Mouse (Mus musculus) intestine, embryonic 15.5 days (tissue): ENCODE measurements around the gene Bpi. TPM values are rescaled to one million over a fixed set of nuclear protein-coding genes. Genes with fewer than 3 reads are reported as not detected.

Source experiments
- ATAC-seq: fragments of 200-750 bp; cut with Nextera tagmentation; 2 replicates; pipeline ENCODE4 v1.8.0; 2017; ENCODE audit warnings: moderate TSS enrichment, moderate library complexity
- H3K27ac ChIP-seq: fragments of 300-500 bp; sonication (generic); 2 replicates; pipeline ENCODE4 v1.5.1; 2015; ENCODE audit warnings: mild to moderate bottlenecking, inconsistent platforms
- H3K27me3 ChIP-seq: fragments of 300-500 bp; sonication (generic); replicated peaks from 2 replicates; pipeline ENCODE4 v1.6.1; 2015; ENCODE audit warnings: inconsistent platforms
- H3K36me3 ChIP-seq: fragments of 300-500 bp; sonication (generic); 2 replicates; pipeline ENCODE4 v1.6.1; 2015; ENCODE audit warnings: inconsistent platforms
- H3K4me1 ChIP-seq: fragments of 300-500 bp; sonication (generic); replicated peaks from 2 replicates; pipeline ENCODE4 v1.6.1; 2015; ENCODE audit warnings: inconsistent platforms
- H3K4me2 ChIP-seq: fragments of 300-500 bp; sonication (generic); replicated peaks from 2 replicates; pipeline ENCODE4 v1.6.1; 2015; ENCODE audit warnings: mild to moderate bottlenecking, inconsistent platforms
- H3K4me3 ChIP-seq: fragments of 300-500 bp; sonication (generic); replicated peaks from 2 replicates; pipeline ENCODE4 v1.5.1; 2015; ENCODE audit warnings: inconsistent platforms
- H3K9ac ChIP-seq: fragments of 300-500 bp; sonication (generic); 2 replicates; pipeline ENCODE4 v1.6.1; 2015; ENCODE audit warnings: inconsistent platforms
- H3K9me3 ChIP-seq: fragments of 300-500 bp; sonication (generic); 2 replicates; pipeline ENCODE4 v1.6.1; 2016; ENCODE audit warnings: inconsistent platforms
- WGBS: fragments of 180-500 bp; shearing (Covaris S2); methylation state at CpG from one replicate; pipeline ENCODE4 v1.1.7; 2015; 5-methylcytosine and 5-hydroxymethylcytosine counted together
- polyA plus RNA-seq: library from polyadenylated mRNA; unstranded; fragments of >200 nt; fragmentation: Nextera tagmentation; extraction: Ambion mirVana; gene quantifications from 2 replicates; pipeline ENCODE4 v1.2.1, GENCODE M21; 2015

The Bpi gene
- polyA plus RNA-seq, 1 experiment from 2014 or later: not detected

GRCm38 (mm10) chr2:158306696-158307049, 48.8 kb downstream of the Bpi start:
- H3K27ac ChIP-seq: 0 out of 2 replicates have a peak overlapping the region, but pooled peaks have one; percentile 44
- H3K27me3 ChIP-seq: no peaks in the 10 kb centered on the region
- no peak overlapping the region for H3K4me3 ChIP-seq
- ATAC-seq: no peak
- no peaks in the 10 kb centered on the region for H3K9me3 ChIP-seq
- no peak overlapping the region for H3K9ac ChIP-seq
- H3K4me2 ChIP-seq: no peak overlapping the region; the same call in 1 of the 2 replicates
- no peaks in the 10 kb centered on the region for H3K36me3 ChIP-seq
- WGBS: 38% methylated on average over 6 of the region's 6 CpGs
- H3K4me1 ChIP-seq: peaks cover 10% of the 10 kb centered on the region

DNA sequence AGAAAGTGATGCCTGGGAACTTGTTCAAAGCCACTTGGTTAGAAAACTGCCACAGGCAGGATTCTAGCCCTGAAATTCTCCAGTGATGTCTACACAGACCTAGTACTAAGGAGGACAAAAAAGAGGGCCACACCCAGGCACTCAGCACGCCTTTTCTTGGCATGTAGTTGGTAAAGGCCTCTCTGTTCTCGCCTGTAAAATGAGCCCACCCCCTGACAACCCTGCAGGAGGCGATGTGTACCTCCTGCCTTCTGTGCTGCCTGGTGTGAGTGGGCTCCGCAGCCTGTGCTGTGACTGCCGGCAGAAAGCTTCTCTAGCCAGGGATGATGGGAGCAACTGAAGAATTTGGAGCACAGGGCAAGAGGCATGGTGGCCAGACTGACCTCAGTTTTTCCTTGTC, 50.4 kb downstream of the Bpi start:
- H3K36me3 ChIP-seq: no peaks in the 10 kb centered on the region
- ATAC-seq: no peak
- no peak overlapping the region for H3K4me2 ChIP-seq
- no peak overlapping the region for H3K9ac ChIP-seq
- no peaks in the 10 kb centered on the region for H3K9me3 ChIP-seq
- H3K4me3 ChIP-seq: no peak overlapping the region
- no peak overlapping the region for H3K27ac ChIP-seq
- H3K27me3 ChIP-seq: no peaks in the 10 kb centered on the region
- H3K4me1 ChIP-seq: peaks cover 10% of the 10 kb centered on the region
- 64% methylated on average over 5 of the region's 5 CpGs for WGBS

DNA sequence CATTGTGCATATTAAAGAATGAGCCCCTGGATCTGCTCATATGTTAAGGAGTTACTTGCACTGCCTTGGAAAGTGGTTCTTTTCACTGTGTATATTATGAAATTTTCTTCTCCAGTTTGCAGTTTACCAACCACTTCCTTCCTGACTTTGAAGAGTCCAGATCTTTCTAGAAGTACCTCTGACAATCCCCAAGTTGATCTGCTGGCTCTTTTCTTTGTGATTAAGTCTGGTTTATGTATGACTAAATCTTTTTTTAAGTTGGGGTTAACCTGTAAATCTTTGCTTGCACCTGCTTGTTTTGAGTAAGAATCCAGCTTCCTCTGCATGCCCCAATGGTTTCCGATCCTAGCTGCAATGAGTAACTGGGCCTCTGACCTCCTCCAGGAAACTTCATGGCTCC, 55.2 kb downstream of the Bpi start:
- WGBS: 72% methylated on average over 1 of the region's 1 CpGs
- Histone ChIP-seq H3K4me3 (no peak overlapping the region), H3K27me3 (no peaks in the 10 kb centered on the region), H3K9ac (no peak overlapping the region), H3K4me2 (no peak overlapping the region), H3K36me3 (no peaks in the 10 kb centered on the region), H3K27ac (no peak overlapping the region), H3K4me1 (no peaks in the 10 kb centered on the region), H3K9me3 (no peaks in the 10 kb centered on the region)
- ATAC-seq: no peak

- Histone ChIP-seq H3K4me1 (no peaks in the 10 kb centered on the region), H3K9ac (no peak overlapping the region), H3K27me3 (no peaks in the 10 kb centered on the region), H3K9me3 (no peaks in the 10 kb centered on the region), H3K27ac (no peak overlapping the region), H3K4me2 (no peak overlapping the region), H3K4me3 (no peak overlapping the region), H3K36me3 (no peaks in the 10 kb centered on the region)
- WGBS: 66% methylated on average over 8 of the region's 8 CpGs
- ATAC-seq: no peak
These were observed 58.5 kb downstream of the Bpi start for GRCm38 (mm10) chr2:158316371-158316770.

DNA sequence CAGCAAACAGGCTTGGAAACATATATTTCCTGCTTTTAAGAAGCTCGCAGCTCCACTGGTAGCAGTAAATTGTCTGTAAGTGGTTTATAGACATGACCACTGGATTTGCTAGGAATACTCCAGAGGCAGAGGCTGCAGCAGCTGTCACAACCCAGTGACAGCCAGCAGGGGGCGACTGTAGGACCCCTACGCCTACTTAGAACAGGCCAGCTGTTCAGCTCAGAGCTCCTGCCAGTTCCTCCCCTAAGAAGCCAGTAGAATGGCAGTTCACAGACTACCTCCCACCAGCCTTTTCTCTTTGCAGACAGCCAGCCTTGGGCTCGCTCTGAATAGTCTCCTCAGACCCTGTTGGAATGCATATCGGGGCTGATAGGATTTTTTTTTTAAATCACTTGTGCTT, 59.1 kb downstream of the Bpi start:
- H3K4me3 ChIP-seq: no peak overlapping the region
- 19% methylated on average over 5 of the region's 5 CpGs for WGBS
- H3K9ac ChIP-seq: no peak overlapping the region
- H3K27me3 ChIP-seq: no peaks in the 10 kb centered on the region
- H3K27ac ChIP-seq: no peak overlapping the region
- H3K36me3 ChIP-seq: no peaks in the 10 kb centered on the region
- peak; percentile 51; the same call in 1 of the 2 replicates for ATAC-seq
- H3K9me3 ChIP-seq: no peaks in the 10 kb centered on the region
- no peaks in the 10 kb centered on the region for H3K4me1 ChIP-seq
- H3K4me2 ChIP-seq: no peak overlapping the region

DNA sequence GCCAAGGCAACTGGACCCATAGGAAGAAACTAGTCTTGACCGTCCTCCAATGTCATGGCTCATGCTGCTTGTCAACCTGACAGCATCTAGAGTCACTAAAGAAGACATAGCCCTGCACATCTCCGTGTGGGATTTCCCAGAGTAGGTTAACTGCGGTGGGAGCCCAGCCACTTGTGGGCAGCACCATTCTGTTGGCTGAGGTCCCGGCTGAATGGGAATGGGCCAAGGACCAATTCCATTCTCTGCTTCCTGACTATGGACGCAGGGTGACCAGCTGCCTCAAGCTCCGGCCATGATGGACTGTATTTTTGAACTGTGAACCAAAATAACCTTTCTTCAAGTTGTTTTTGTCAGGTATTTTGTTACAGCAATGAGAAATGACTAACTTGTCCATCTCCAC, 63.7 kb downstream of the Bpi start:
- no peak overlapping the region for H3K9ac ChIP-seq
- no peak overlapping the region for H3K27ac ChIP-seq
- H3K4me1 ChIP-seq: no peaks in the 10 kb centered on the region
- H3K36me3 ChIP-seq: no peaks in the 10 kb centered on the region
- H3K27me3 ChIP-seq: no peaks in the 10 kb centered on the region
- 92% methylated on average over 6 of the region's 6 CpGs for WGBS
- H3K4me3 ChIP-seq: no peak overlapping the region
- H3K9me3 ChIP-seq: no peaks in the 10 kb centered on the region
- no peak overlapping the region for H3K4me2 ChIP-seq
- no peak for ATAC-seq

- WGBS: 65% methylated on average over 3 of the region's 3 CpGs
- Histone ChIP-seq H3K4me2 (no peak overlapping the region), H3K4me3 (no peak overlapping the region), H3K9me3 (no peaks in the 10 kb centered on the region), H3K9ac (no peak overlapping the region), H3K27ac (no peak overlapping the region), H3K36me3 (no peaks in the 10 kb centered on the region), H3K4me1 (no peaks in the 10 kb centered on the region), H3K27me3 (no peaks in the 10 kb centered on the region)
- ATAC-seq: no peak
These were observed 65.0 kb downstream of the Bpi start for GRCm38 (mm10) chr2:158322845-158323244.

GRCm38 (mm10) chr2:158324531-158325190, 66.8 kb downstream of the Bpi start:
- H3K9ac ChIP-seq: no peak overlapping the region
- 57% methylated on average over 10 of the region's 10 CpGs for WGBS
- no peaks in the 10 kb centered on the region for H3K36me3 ChIP-seq
- H3K27me3 ChIP-seq: no peaks in the 10 kb centered on the region
- no peaks in the 10 kb centered on the region for H3K4me1 ChIP-seq
- no peaks in the 10 kb centered on the region for H3K9me3 ChIP-seq
- H3K4me2 ChIP-seq: no peak overlapping the region
- H3K27ac ChIP-seq: no peak overlapping the region
- ATAC-seq: peak; percentile 51; the same call in 1 of the 2 replicates
- no peak overlapping the region for H3K4me3 ChIP-seq

DNA sequence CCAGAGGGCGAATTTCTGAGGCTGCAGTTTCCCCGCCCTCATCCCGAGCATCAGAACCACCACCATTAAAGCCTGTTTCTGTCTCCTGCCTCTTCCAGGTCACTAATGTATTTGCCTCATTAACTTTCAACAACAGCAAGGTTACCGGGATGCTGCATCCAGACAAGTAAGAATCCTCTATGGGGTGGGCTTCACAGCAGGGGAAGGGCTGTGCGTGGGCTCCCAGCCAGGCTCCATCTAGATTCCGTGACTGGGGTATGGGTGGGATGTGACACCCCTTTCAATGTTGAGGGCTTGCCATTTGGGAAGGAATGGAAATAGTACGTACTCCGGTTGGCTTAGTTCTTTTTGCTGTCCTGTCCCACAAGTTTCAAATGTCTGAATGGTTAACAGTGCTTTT, 67.7 kb downstream of the Bpi start:
- Histone ChIP-seq H3K4me2 (no peak overlapping the region), H3K27ac (no peak overlapping the region), H3K36me3 (no peaks in the 10 kb centered on the region), H3K4me1 (no peaks in the 10 kb centered on the region), H3K27me3 (no peaks in the 10 kb centered on the region), H3K4me3 (no peak overlapping the region), H3K9me3 (no peaks in the 10 kb centered on the region), H3K9ac (no peak overlapping the region)
- ATAC-seq: no peak
- 86% methylated on average over 8 of the region's 8 CpGs for WGBS

Other genes with a start within 250 kb of the Bpi start
- 20.8 and 21.3 TPM in 2 replicates for gene Tti1, start 229.7 kb upstream of the Bpi start, polyA plus RNA-seq
- gene Rprd1b, start 229.6 kb upstream of the Bpi start, polyA plus RNA-seq: 40.3 and 40.7 TPM in 2 replicates
- gene Tgm2, start 111.7 kb upstream of the Bpi start, polyA plus RNA-seq: 83.4 and 90.2 TPM in 2 replicates
- 2.5 and 2.6 TPM in 2 replicates for gene D630003M21Rik, start 28.9 kb upstream of the Bpi start, polyA plus RNA-seq
- gene Lbp, start 48.4 kb downstream of the Bpi start, polyA plus RNA-seq: 5.4 and 5.5 TPM in 2 replicates
- 4.8 and 7.0 TPM in 2 replicates for gene Snhg11, start 117.5 kb downstream of the Bpi start, polyA plus RNA-seq
- gene Ralgapb, start 151.8 kb downstream of the Bpi start, polyA plus RNA-seq: 14.3 and 15.0 TPM in 2 replicates
- not detected in 2 replicates for gene Adig, start 244.5 kb downstream of the Bpi start, polyA plus RNA-seq